Mouse (Mus musculus) bone marrow, adult 2 months (tissue): ENCODE data around the gene Gimap9.

ENCODE experiments used
- CTCF ChIP-seq: fragments of 200-500 bp; IDR thresholded peaks from 2 replicates; pipeline ENCODE4 v1.5.1; 2011; ENCODE audit warnings: low read length, control low read depth; ENCODE audit not compliant: control insufficient read depth, insufficient read depth
- POLR2A ChIP-seq: fragments of 200-500 bp; IDR thresholded peaks from 2 replicates; pipeline ENCODE4 v1.6.1; 2011; ENCODE audit warnings: low read depth, mild to moderate bottlenecking, control low read depth, low read length, borderline replicate concordance; ENCODE audit not compliant: control insufficient read depth

- TF ChIP-seq CTCF (no peak), POLR2A (no peak)
Observed at GRCm38 (mm10) chr6:48675400-48675930, 464 bp upstream of the Gimap9 start.
